Mouse (Mus musculus) Patski (cell line): Measurements from ENCODE around the gene Gpr12. TPM values are rescaled to one million over a fixed set of nuclear protein-coding genes. Genes with fewer than 3 reads are reported as not detected.

Source experiments
- ATAC-seq: fragments of 100-300 bp; one replicate; pipeline ENCODE4 v1.8.0; 2021
- CTCF ChIA-PET: fragments of 350-600 bp; sonication (Branson Sonifier 250); formaldehyde crosslinking; loops from one replicate; lab custom pipeline; 2022; ENCODE audit warnings: inconsistent platforms; lab: Charles Lee
- POLR2A ChIA-PET: fragments of 350-600 bp; sonication (Branson Sonifier 250); formaldehyde crosslinking; loops from one replicate; lab custom pipeline; 2022; ENCODE audit warnings: antibody characterized with exemption, inconsistent platforms; lab: Charles Lee
- DNase-seq: peaks from one replicate; pipeline ENCODE4 v3.0.0-alpha.2; 2011; ENCODE audit warnings: low read depth, low spot score
- H3K27me3 ChIP-seq: fragments of 371-371 bp; one replicate; pipeline ENCODE4 v1.5.1; 2021
- CTCF ChIP-seq: fragments of 100-300 bp; IDR thresholded peaks from one replicate; pipeline ENCODE4 v1.5.1; 2021
- in situ Hi-C: fragments of 300-500 bp; cut with MboI; formaldehyde crosslinking; loops from 3 replicates; pipeline ENCODE4 v1.11.1; 2018; ENCODE audit warnings: low pct_unique_long_range_greater_than_20kb, mixed read lengths
- polyA plus RNA-seq: library from polyadenylated mRNA; unstranded; gene quantifications from one replicate; pipeline ENCODE4 v1.2.3, GENCODE M21; 2021

Gpr12 gene
- polyA plus RNA-seq, result 0.03 TPM

GRCm38 (mm10) chr5:146584478-146585306 is at the start of gene Gpr12:
Gene Gpr12, minus strand, starts transcription at chr5:146585239.
- ChIA-PET CTCF (no interaction called here), POLR2A (no interaction called here)
- in situ Hi-C loops, result loop anchor here (10.0 kb wide), 1 partner anchor 230 kb away; no protein-coding TSS in a partner anchor
- peaks cover 49% of the 10 kb centered on the region for H3K27me3 ChIP-seq
- ATAC-seq (peak; percentile 35), DNase-seq (no peak)
- no peak for TF ChIP-seq CTCF

GRCm38 (mm10) chr5:146631602-146632001 is 46.6 kb upstream of the Gpr12 start:
- ChIA-PET POLR2A (no interaction called here), CTCF (no interaction called here)
- peaks cover 6% of the 10 kb centered on the region for H3K27me3 ChIP-seq
- no peak for TF ChIP-seq CTCF
- ATAC-seq (no peak), DNase-seq (no peak)
- in situ Hi-C loops, result no loop called here

GRCm38 (mm10) chr5:146630961-146631360 is 45.9 kb upstream of the Gpr12 start:
- POLR2A ChIA-PET, result no interaction called here
- in situ Hi-C loops, result no loop called here
- DNase-seq (no peak), ATAC-seq (no peak)
- no peak for TF ChIP-seq CTCF
- CTCF ChIA-PET, result no interaction called here
- H3K27me3 ChIP-seq, result peaks cover 6% of the 10 kb centered on the region

GRCm38 (mm10) chr5:146629636-146630035 is 44.6 kb upstream of the Gpr12 start:
- no peak for TF ChIP-seq CTCF
- ChIA-PET CTCF (interaction anchor here (1.3 kb wide), 1 partner anchor 12 kb away, joined by 3 read pairs; no protein-coding TSS in a partner anchor), POLR2A (no interaction called here)
- DNase-seq, result no peak
- H3K27me3 ChIP-seq, result no peaks in the 10 kb centered on the region
- in situ Hi-C loops, result no loop called here
- ATAC-seq, result no peak

GRCm38 (mm10) chr5:146628804-146629203 is 43.8 kb upstream of the Gpr12 start:
- CTCF ChIA-PET, result interaction anchor here (1.3 kb wide), 1 partner anchor 11 kb away, joined by 3 read pairs; no protein-coding TSS in a partner anchor
- DNase-seq, result no peak
- no peaks in the 10 kb centered on the region for H3K27me3 ChIP-seq
- no peak for TF ChIP-seq CTCF
- POLR2A ChIA-PET, result no interaction called here
- in situ Hi-C loops, result no loop called here
- ATAC-seq, result no peak

GRCm38 (mm10) chr5:146627901-146628300 is 42.9 kb upstream of the Gpr12 start:
- no peaks in the 10 kb centered on the region for H3K27me3 ChIP-seq
- DNase-seq, result no peak
- no peak for ATAC-seq
- POLR2A ChIA-PET, result no interaction called here
- TF ChIP-seq CTCF, result no peak
- in situ Hi-C loops, result no loop called here
- CTCF ChIA-PET, result no interaction called here

- no peaks in the 10 kb centered on the region for H3K27me3 ChIP-seq
- DNase-seq, result no peak
- ChIA-PET POLR2A (no interaction called here), CTCF (no interaction called here)
- no peak for ATAC-seq
- in situ Hi-C loops, result no loop called here
- TF ChIP-seq CTCF, result no peak
These were observed 40.7 kb upstream of the Gpr12 start for GRCm38 (mm10) chr5:146625635-146626311.

- DNase-seq, result no peak
- no peak for ATAC-seq
- ChIA-PET POLR2A (no interaction called here), CTCF (no interaction called here)
- TF ChIP-seq CTCF, result no peak
- in situ Hi-C loops, result no loop called here
- peaks cover 11% of the 10 kb centered on the region for H3K27me3 ChIP-seq
These were observed 26.8 kb upstream of the Gpr12 start for GRCm38 (mm10) chr5:146611830-146612229.

GRCm38 (mm10) chr5:146611009-146611408 is 26.0 kb upstream of the Gpr12 start:
- DNase-seq, result no peak
- in situ Hi-C loops, result no loop called here
- CTCF ChIA-PET, result no interaction called here
- H3K27me3 ChIP-seq, result peaks cover 11% of the 10 kb centered on the region
- no peak for ATAC-seq
- no peak for TF ChIP-seq CTCF
- POLR2A ChIA-PET, result no interaction called here

GRCm38 (mm10) chr5:146609646-146610045 is 24.6 kb upstream of the Gpr12 start:
- ChIA-PET POLR2A (no interaction called here), CTCF (no interaction called here)
- in situ Hi-C loops, result no loop called here
- TF ChIP-seq CTCF, result no peak
- no peak for ATAC-seq
- DNase-seq, result no peak
- H3K27me3 ChIP-seq, result peaks cover 10% of the 10 kb centered on the region

GRCm38 (mm10) chr5:146607816-146608215 is 22.8 kb upstream of the Gpr12 start:
- in situ Hi-C loops, result no loop called here
- TF ChIP-seq CTCF, result no peak
- POLR2A ChIA-PET, result no interaction called here
- CTCF ChIA-PET, result no interaction called here
- ATAC-seq (no peak), DNase-seq (no peak)
- peaks cover 13% of the 10 kb centered on the region for H3K27me3 ChIP-seq
